Mouse (Mus musculus) brain, embryonic 14.5 days (tissue): ENCODE data around the gene Coro2b. TPM values are rescaled to one million over a fixed set of nuclear protein-coding genes. Genes with fewer than 3 reads are reported as not detected.
A peak's percentile ranks its signal among the peaks of the same experiment; 100 is the strongest.

Experiments used
- DNase-seq: peaks from one replicate; pipeline ENCODE4 v3.0.0-alpha.2; 2011; ENCODE audit warnings: low read depth
- CTCF ChIP-seq: fragments of 200-500 bp; IDR thresholded peaks from 2 replicates; pipeline ENCODE4 v1.5.1; 2012; ENCODE audit warnings: inconsistent platforms, mild to moderate bottlenecking, moderate library complexity, borderline replicate concordance; ENCODE audit not compliant: insufficient read depth, insufficient read length; ENCODE audit errors: extremely low read depth
- POLR2A ChIP-seq: fragments of 200-500 bp; IDR thresholded peaks from 2 replicates; pipeline ENCODE4 v1.6.1; 2012; ENCODE audit warnings: mild to moderate bottlenecking, inconsistent platforms, borderline replicate concordance; ENCODE audit not compliant: poor library complexity, insufficient read depth, insufficient read length, severe bottlenecking; ENCODE audit errors: extremely low read depth
- polyA plus RNA-seq: library from polyadenylated mRNA; depleted of rRNA; stranded (reverse); fragments of >200 nt; gene quantifications from 2 replicates; pipeline ENCODE4 v1.2.3, GENCODE M21; 2012

Coro2b gene
- polyA plus RNA-seq, 1 experiment: 92.7 TPM

DNA sequence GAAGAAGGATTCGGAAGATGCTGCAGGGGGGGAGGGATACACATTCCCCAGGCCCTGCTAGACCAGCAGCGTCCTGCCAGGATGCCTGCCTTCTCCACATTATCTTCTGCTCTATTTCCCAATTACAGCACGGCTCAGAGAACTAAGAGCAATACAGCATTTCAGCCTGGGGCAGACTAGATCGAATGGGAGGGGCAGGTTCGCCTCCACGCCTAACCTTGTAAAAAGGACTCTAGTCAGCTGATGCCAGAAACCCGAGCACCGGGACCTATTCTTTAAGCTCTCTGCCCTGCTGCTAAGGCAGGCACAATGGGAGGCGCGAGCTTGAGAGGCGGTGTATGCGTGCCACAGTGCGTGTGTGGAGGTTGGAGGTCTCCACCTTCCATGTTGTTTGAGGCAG, 67.7 kb downstream of the Coro2b start:
- DNase-seq: peak; percentile 93
- TF ChIP-seq POLR2A (no peak), CTCF (no peak)

GRCm38 (mm10) chr9:62467413-62467784, 69.4 kb downstream of the Coro2b start:
- no peak for TF ChIP-seq POLR2A
- no peak for DNase-seq

- no peak for DNase-seq
- TF ChIP-seq POLR2A: no peak
- TF ChIP-seq CTCF: no peak
Measured at GRCm38 (mm10) chr9:62466742-62467412, 70.0 kb downstream of the Coro2b start.

- no peak for DNase-seq
- TF ChIP-seq POLR2A (no peak), CTCF (no peak)
Measured at GRCm38 (mm10) chr9:62466053-62466452, 70.8 kb downstream of the Coro2b start.

GRCm38 (mm10) chr9:62464727-62465126, 72.1 kb downstream of the Coro2b start:
- DNase-seq: no peak
- TF ChIP-seq POLR2A: no peak
- TF ChIP-seq CTCF: no peak

DNA sequence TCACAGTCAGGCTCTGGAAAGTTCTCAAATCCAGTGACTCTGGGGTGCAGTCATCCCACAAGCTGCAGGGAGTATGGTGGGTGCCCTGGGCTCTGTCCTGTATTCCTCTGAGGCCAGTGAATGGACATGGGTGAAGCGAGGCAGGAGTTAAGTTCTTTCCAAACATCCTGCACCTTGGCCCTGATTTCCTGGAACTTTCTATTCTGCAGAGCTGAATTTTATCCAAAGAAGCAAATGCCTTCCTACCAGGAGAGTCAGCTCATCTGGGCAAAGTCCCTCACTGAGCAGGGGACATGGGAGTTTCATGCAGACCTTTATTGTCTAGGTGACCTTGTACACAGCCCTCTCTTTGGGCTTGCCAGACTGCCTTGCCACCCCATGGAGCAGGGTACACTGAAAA, 75.1 kb downstream of the Coro2b start:
- TF ChIP-seq CTCF: no peak
- no peak for TF ChIP-seq POLR2A
- DNase-seq: no peak

GRCm38 (mm10) chr9:62461095-62461494, 75.7 kb downstream of the Coro2b start:
- TF ChIP-seq POLR2A (no peak), CTCF (no peak)
- DNase-seq: no peak

GRCm38 (mm10) chr9:62460086-62460485, 76.8 kb downstream of the Coro2b start:
- no peak for DNase-seq
- TF ChIP-seq CTCF (no peak), POLR2A (no peak)

DNA sequence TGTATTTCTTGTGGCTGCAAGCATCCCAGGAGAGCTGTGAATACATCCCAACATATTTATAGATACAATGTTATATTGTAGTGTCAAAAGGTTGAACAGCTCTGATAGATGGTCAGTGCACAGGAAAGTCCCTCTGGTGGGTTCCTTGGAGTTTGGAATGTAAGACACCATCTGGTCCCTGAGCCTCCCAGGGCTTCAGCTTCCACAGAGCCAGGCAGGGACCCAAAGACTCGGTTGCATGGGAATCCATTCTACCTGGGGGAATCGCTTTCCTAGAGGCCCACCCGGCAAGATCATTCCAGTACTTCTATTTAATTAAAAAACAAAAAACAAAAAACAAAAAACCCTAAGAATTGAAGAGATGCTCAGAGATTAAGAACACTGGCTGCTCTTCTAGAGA, 78.4 kb downstream of the Coro2b start:
- DNase-seq: no peak

GRCm38 (mm10) chr9:62456015-62456414, 80.8 kb downstream of the Coro2b start:
- DNase-seq: peak; percentile 95
- TF ChIP-seq CTCF: no peak

More for the DNA sequence above, 78.4 kb downstream of the Coro2b start:
- TF ChIP-seq POLR2A (no peak), CTCF (no peak)

DNA sequence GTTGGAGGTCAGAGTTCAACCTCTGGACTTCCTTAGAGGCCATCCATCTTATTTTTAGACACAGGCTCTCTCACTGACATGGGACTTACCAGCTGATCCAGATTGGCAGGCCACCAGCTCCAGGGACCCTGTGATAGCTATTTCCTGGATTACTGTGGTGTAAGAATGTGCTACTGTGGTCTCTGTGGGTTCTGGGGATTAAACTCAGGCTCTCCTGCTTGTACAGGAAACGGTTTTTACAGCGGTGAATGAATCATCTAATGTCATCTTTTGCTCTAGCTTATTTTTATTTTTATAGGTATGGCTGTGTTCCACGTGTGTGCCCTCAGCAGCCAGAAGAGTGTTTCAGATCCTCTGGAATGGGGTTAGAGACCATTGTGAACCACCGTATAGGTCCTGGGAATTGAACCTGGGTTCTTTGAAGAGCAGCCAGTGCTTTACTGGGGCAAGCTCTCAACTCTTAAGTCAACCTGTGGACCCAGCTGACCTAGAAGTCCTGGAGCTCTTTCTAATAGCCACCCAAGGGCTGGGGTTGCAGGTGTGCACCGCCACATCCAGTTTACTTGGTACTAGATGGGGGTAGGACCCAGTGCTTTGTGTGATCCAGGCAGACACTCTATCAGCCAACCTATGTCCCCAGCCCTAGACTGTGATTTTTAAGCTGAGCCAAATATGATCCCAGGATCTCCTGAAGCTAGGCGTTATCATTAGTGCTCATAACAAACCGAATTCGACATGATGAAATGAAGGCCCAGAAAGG, 81.5 kb downstream of the Coro2b start:
- TF ChIP-seq POLR2A (no peak), CTCF (no peak)
- no peak for DNase-seq

DNA sequence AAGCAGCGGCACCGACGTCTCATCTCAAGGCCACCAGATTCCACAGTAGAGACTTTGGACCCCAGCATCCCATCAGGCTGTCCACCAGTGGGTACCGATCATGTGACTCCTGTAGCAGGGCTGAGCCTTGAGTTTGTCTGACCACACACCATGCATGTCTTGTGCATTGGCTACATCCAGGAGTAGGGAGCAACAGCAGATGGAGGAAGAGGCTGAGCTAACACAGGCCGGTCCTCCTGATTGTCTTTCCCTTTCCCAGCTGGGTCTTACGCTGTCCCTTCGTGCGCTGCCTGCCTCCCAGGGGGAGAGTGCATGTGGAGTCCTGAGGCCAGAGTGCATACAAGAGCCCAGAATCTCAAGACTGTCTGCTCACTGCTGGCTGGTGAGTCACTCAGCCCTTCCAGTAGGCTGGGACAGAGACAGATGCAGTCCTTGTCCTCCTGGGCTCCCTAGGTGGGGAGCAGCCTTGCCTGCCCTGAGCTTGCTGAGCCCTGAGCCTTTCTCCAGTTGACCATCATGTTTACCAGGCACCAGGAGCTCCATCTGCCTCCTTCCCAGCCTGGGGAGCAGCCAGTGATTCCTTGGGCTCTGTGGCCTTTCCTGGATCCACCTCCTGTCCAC, 84.4 kb downstream of the Coro2b start:
- TF ChIP-seq CTCF (no peak), POLR2A (no peak)
- no peak for DNase-seq

DNA sequence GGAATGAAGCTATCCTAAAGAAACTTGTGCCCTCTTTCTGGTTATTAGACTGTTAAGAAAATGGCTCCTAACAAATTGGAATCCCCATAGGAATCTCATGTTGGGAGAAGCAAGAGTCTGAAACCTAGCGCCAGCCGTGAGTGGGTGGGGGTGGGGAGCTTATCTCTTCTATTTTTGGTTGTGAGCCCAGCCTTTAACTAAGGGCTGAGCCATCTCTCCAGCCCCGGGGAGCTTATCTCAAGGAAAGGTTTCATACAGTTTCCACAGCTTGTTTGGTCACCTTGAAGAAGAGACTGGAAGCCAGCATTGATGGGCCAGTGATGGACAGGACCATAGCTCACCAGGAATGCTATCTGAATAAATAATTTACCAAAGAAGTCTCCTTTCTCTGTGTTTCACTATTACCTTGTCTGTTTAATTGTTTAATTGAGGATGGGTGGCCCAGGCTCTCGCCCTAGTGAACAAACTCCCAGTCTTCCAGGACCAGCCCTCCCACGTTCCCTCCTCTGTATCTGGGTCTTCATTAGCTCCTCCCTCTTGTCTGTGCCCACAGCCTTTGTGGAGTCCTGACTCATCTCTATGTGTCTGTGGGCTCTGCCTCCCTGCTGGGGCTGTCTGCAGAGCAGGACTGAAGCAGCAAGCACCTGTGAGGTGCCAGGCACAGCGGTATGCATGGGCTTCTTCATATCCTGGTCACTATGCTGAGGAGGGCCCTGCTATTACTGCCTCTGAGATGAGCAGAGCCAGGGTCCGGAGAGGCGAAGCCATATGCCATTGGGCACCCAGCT, 85.1 kb downstream of the Coro2b start:
- peak; percentile 30 for DNase-seq
- TF ChIP-seq POLR2A (no peak), CTCF (no peak)
